Comparison of ENCODE assay signal across 23 mouse cellular contexts in the genomic region with DNA sequence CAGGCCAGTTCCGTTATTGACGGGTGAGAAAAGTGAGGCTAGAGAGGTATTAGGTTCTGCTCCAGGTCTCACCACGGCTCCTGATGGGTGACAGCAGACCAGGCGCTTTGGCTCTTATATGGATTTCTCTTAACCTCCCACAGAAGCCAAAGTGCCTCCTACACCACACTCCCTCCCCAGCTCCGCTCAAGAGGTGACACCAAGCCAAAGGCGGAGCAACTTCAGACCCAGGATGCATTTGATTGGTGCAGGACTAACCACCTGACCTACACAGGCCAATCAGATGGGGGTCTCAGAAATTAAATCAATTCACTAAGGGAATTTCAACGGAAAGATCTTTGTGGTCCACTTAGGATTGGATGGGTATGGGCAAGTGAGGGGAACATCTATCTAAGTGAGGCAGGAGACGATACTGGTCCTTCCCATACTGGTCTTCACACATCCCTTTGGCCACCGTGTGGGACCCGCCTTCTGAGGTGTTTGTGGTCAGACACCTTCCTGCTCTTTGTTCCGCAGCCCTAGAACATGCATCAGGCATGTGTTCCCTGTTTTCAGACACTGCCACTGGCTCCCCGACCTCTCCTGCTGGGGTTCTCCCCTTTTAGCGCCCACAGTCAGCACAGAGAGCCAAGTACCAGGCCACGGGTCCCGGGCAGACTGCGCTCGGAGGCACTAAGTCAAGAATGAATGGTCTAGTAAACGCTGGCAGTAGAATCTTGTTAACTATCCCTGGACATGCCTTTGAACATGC.
DNase-seq lines count a peak whose midpoint lies in the region; ATAC-seq and TF ChIP-seq lines count a peak whose summit lies in the region.
"Had no signal": no experiment of that assay in that cellular context is flagged by ENCODE, and none has a peak within 500 bp of the region (broad histone marks: within the 10 kb centered on the region; RNA-seq: fewer than 3 reads in every experiment).

No protein-coding gene starts in this region.

- no peak overlapping the region for H3K27ac ChIP-seq in kidney, embryonic 14.5 days (ENCODE audit: low read depth, low read length)
- H3K27ac ChIP-seq in CH12.LX (ENCODE audit: insufficient read depth, low read depth), result no peak overlapping the region
- no peak overlapping the region for H3K27ac ChIP-seq in cerebellum, adult 2 months (ENCODE audit: insufficient read depth, low read length)
- H3K27ac ChIP-seq: embryonic facial prominence, embryonic 10.5 days; forebrain, embryonic 10.5 days; heart, embryonic 10.5 days; heart, embryonic 15.5 days; hindbrain, embryonic 15.5 days had no signal

- H3K4me1 ChIP-seq in kidney, embryonic 14.5 days (ENCODE audit: control insufficient read depth, insufficient read depth, low read length), result 0 out of 2 replicates have a peak, but pooled peaks cover 2% of the 10 kb centered on the region
- H3K4me1 ChIP-seq in CH12.LX (ENCODE audit: control insufficient read depth in 1 of 2, insufficient read depth in 2 of 2), result no peaks in the 10 kb centered on the region
- H3K4me1 ChIP-seq in cerebellum, adult 2 months (ENCODE audit: control insufficient read depth, insufficient read depth, low read length), result no peaks in the 10 kb centered on the region
- H3K4me1 ChIP-seq: hindbrain, embryonic 15.5 days had no signal

- intact Hi-C loops in left cerebral cortex, postnatal 10 days (cut with DNase I), result no loop called here

- H3K4me2 ChIP-seq in kidney, embryonic 14.5 days (replicated peaks; ENCODE audit: low read depth, low read length), result no peak overlapping the region
- no peak overlapping the region for H3K4me2 ChIP-seq in CH12.LX (ENCODE audit: insufficient read depth, low read depth, poor library complexity, severe bottlenecking)
- H3K4me2 ChIP-seq: heart, embryonic 15.5 days; hindbrain, embryonic 15.5 days had no signal

- in situ Hi-C loops in CH12.LX (cut with MboI; ENCODE audit: low pct_ligation_motif_present, low pct_unique_long_range_greater_than_20kb, low sequenced_read_pairs), result loop anchor here (5.0 to 10.0 kb wide), 3 partner anchors 75 to 218 kb away; no protein-coding TSS in a partner anchor

- dilution Hi-C loops in CH12.LX (cut with MboI; ENCODE audit: extremely low pct_ligation_motif_present, extremely low pct_unique_long_range_greater_than_20kb, low sequenced_read_pairs), result no loop called here

- WGBS in kidney, embryonic 14.5 days, result 67% methylated on average over 18 of the region's 18 CpGs
- WGBS in cerebellum, adult 2 months, result 82% methylated on average over 18 of the region's 18 CpGs

- ATAC-seq in kidney, embryonic 14.5 days (ENCODE audit: low FRiP score, low TSS enrichment), result peak; percentile 43; the same call in 1 of the 2 replicates
- peak; percentile 47 to 61; a peak in 2 of 4 replicates for ATAC-seq in hematopoietic stem cell, adult 5-6 weeks (replicated peaks in 1 of 2; ENCODE audit: insufficient read depth in 1 of 2, low FRiP score in 2 of 2, low TSS enrichment in 1 of 2, low read depth in 1 of 2, poor library complexity in 2 of 2, severe bottlenecking in 2 of 2)
- ATAC-seq: forebrain, embryonic 14.5 days; intestine, postnatal 0 days; Patski had no signal

- DNase-seq in kidney, adult 9 months, result no peak
- DNase-seq in CH12.LX (ENCODE audit: extremely low read depth) (peak; percentile 4), R1 (ENCODE audit: low read depth, low spot score) (peak; percentile 83)
- DNase-seq in left cerebral cortex, postnatal 10 days (ENCODE audit: extremely low spot score in 1 of 2, low spot score in 2 of 2), result no peak
- no peak for DNase-seq in cerebellum, adult 2 months
- no peak for DNase-seq in cerebellum, postnatal 14 days
- DNase-seq: adrenal gland, adult 8-10 months; adrenal gland, postnatal 36 days; cerebellum, adult 9-10 months; cerebellum, postnatal 36 days; gastrocnemius, postnatal 36 days; heart, adult 18-20 months had no signal

- no peaks in the 10 kb centered on the region for H3K36me3 ChIP-seq in kidney, embryonic 14.5 days (ENCODE audit: control insufficient read depth, insufficient read depth, low read length)
- no peaks in the 10 kb centered on the region for H3K36me3 ChIP-seq in CH12.LX (replicated peaks in 1 of 2; ENCODE audit: control insufficient read depth in 1 of 2, insufficient read depth in 1 of 2, low read length in 1 of 2)
- H3K36me3 ChIP-seq: embryonic facial prominence, embryonic 10.5 days; forebrain, embryonic 10.5 days; heart, embryonic 10.5 days; heart, embryonic 15.5 days; hindbrain, embryonic 15.5 days had no signal

- no peak for TF ChIP-seq RAD21 in CH12.LX (IDR thresholded peaks at IDR 0.05; ENCODE audit: low read depth, low read length)

- no peaks in the 10 kb centered on the region for H3K27me3 ChIP-seq in kidney, embryonic 14.5 days (ENCODE audit: control insufficient read depth, insufficient read depth, low read length)
- H3K27me3 ChIP-seq in CH12.LX (replicated peaks), result peaks cover 83% of the 10 kb centered on the region
- no peaks in the 10 kb centered on the region for H3K27me3 ChIP-seq in cerebellum, adult 2 months (ENCODE audit: control insufficient read depth, insufficient read depth, low read length)
- H3K27me3 ChIP-seq: hindbrain, embryonic 15.5 days had no signal

- TF ChIP-seq CTCF in CH12.LX (conservative IDR thresholded peaks at IDR 0.05 in 1 of 2, IDR thresholded peaks at IDR 0.05 in 1 of 2; ENCODE audit: low read depth in 2 of 2, low read length in 2 of 2), result no peak
- TF ChIP-seq CTCF in cerebellum, adult 2 months (IDR thresholded peaks at IDR 0.05; ENCODE audit: borderline replicate concordance, insufficient read depth, low read depth, low read length), result no peak

- no peak overlapping the region for H3K4me3 ChIP-seq in kidney, embryonic 14.5 days (ENCODE audit: low read length)
- H3K4me3 ChIP-seq in CH12.LX (replicated peaks in 1 of 3; ENCODE audit: low read depth in 2 of 3, low read length in 2 of 3, poor library complexity in 1 of 3), result no peak overlapping the region
- no peak overlapping the region for H3K4me3 ChIP-seq in cerebellum, adult 2 months (replicated peaks; ENCODE audit: insufficient read depth, low read depth, low read length)
- H3K4me3 ChIP-seq: embryonic facial prominence, embryonic 10.5 days; erythroblast, embryonic 14.5 days; forebrain, embryonic 10.5 days; heart, embryonic 10.5 days; heart, embryonic 15.5 days; hindbrain, embryonic 15.5 days had no signal

- no peaks in the 10 kb centered on the region for H3K79me2 ChIP-seq in CH12.LX (replicated peaks; ENCODE audit: control insufficient read depth, extremely low read depth, insufficient read depth, poor library complexity, severe bottlenecking)

- no peak for TF ChIP-seq POLR2A in CH12.LX (IDR thresholded peaks at IDR 0.05; ENCODE audit: low read depth, low read length)
- TF ChIP-seq POLR2A in cerebellum, adult 2 months (IDR thresholded peaks at IDR 0.05; ENCODE audit: borderline replicate concordance, insufficient read depth, low read length), result no peak

- TF ChIP-seq EP300 in CH12.LX (IDR thresholded peaks at IDR 0.05; ENCODE audit: low read length), result no peak

- no peaks in the 10 kb centered on the region for H3K9me3 ChIP-seq in kidney, embryonic 14.5 days (ENCODE audit: control insufficient read depth, low read length)
- peaks cover 19% of the 10 kb centered on the region for H3K9me3 ChIP-seq in CH12.LX (replicated peaks; ENCODE audit: low read length)
- H3K9me3 ChIP-seq: heart, embryonic 10.5 days; heart, embryonic 15.5 days; hindbrain, embryonic 15.5 days had no signal

- no peak overlapping the region for H3K9ac ChIP-seq in kidney, embryonic 14.5 days (ENCODE audit: low read depth, low read length)
- no peak overlapping the region for H3K9ac ChIP-seq in CH12.LX (ENCODE audit: insufficient read depth, low read depth)
- H3K9ac ChIP-seq: heart, embryonic 15.5 days; hindbrain, embryonic 15.5 days had no signal

TF ChIP-seq in CH12.LX, 34 proteins besides CTCF, POLR2A, EP300 and RAD21:
- TF ChIP-seq KAT2A (IDR thresholded peaks at IDR 0.05; ENCODE audit: insufficient replicate concordance, low read length) (no peak), MEF2A (IDR thresholded peaks at IDR 0.05; ENCODE audit: borderline replicate concordance, low read depth, low read length) (no peak), TBP (conservative IDR thresholded peaks at IDR 0.05; ENCODE audit: low read depth, low read length) (no peak), ZMIZ1 (IDR thresholded peaks at IDR 0.05; ENCODE audit: low read depth, low read length) (no peak), USF2 (conservative IDR thresholded peaks at IDR 0.05; ENCODE audit: low read depth, low read length) (peak; percentile 25; the same call in 1 of the 2 replicates), MAX (IDR thresholded peaks at IDR 0.05; ENCODE audit: low read length) (no peak), SMC3 (IDR thresholded peaks at IDR 0.05; ENCODE audit: low read depth, low read length) (no peak), MYC (IDR thresholded peaks at IDR 0.05; ENCODE audit: low read depth, low read length) (no peak), NELFE (IDR thresholded peaks at IDR 0.05; ENCODE audit: low read depth, low read length) (no peak), USF1 (IDR thresholded peaks at IDR 0.05; ENCODE audit: low read depth, low read length) (0 out of 2 replicates have a peak, but pooled peaks have one; percentile 16)
TF ChIP-seq in CH12.LX: peak in this region for 2.

Comparison
In these comparisons a context has a peak if more than half of its experiments do, and no peak if none do; other contexts are left out.
1. DNase-seq: peak in CH12.LX (single experiment) and R1 (single experiment); none in kidney, adult 9 months (single experiment), left cerebral cortex, postnatal 10 days (0 of 2), cerebellum, adult 2 months (0 of 2) and cerebellum, postnatal 14 days (0 of 2).